ENCODE assay signal across 8 mouse cellular contexts in genomic region chr10:18197206-18197979, GRCm38 (mm10). TPM values are rescaled to one million over a fixed set of nuclear protein-coding genes. Genes with fewer than 3 reads are reported as not detected.
A peak's percentile ranks its signal among the peaks of the same experiment; 100 is the strongest.
DNase-seq lines count a peak whose midpoint lies in the region; ATAC-seq lines count a peak whose summit lies in the region.

No protein-coding gene starts in this region.

- 49% methylated on average over 14 of the region's 14 CpGs for WGBS in embryonic facial prominence, embryonic 12.5 days
- WGBS in heart, embryonic 10.5 days, result 54% methylated on average over 14 of the region's 14 CpGs
- 39% methylated on average over 14 of the region's 14 CpGs for WGBS in kidney, embryonic 14.5 days
- WGBS in limb, embryonic 13.5 days, result 59% methylated on average over 14 of the region's 14 CpGs
- WGBS in midbrain, embryonic 15.5 days, result 59% methylated on average over 14 of the region's 14 CpGs

- no peaks in the 10 kb centered on the region for H3K9me3 ChIP-seq in embryonic facial prominence, embryonic 12.5 days
- H3K9me3 ChIP-seq in heart, embryonic 10.5 days, result no peaks in the 10 kb centered on the region
- no peaks in the 10 kb centered on the region for H3K9me3 ChIP-seq in kidney, embryonic 14.5 days (ENCODE audit: control insufficient read depth, low read length)
- no peaks in the 10 kb centered on the region for H3K9me3 ChIP-seq in limb, embryonic 13.5 days
- no peaks in the 10 kb centered on the region for H3K9me3 ChIP-seq in midbrain, embryonic 15.5 days

- peak overlapping the region; percentile 47 for H3K4me2 ChIP-seq in embryonic facial prominence, embryonic 12.5 days (replicated peaks)
- peak overlapping the region; percentile 64 for H3K4me2 ChIP-seq in kidney, embryonic 14.5 days (replicated peaks; ENCODE audit: low read depth, low read length)
- peak overlapping the region; percentile 53 for H3K4me2 ChIP-seq in limb, embryonic 13.5 days (replicated peaks)
- H3K4me2 ChIP-seq in midbrain, embryonic 15.5 days, result peak overlapping the region; percentile 42

- H3K27ac ChIP-seq in embryonic facial prominence, embryonic 12.5 days, result no peak overlapping the region
- no peak overlapping the region for H3K27ac ChIP-seq in heart, embryonic 10.5 days
- no peak overlapping the region for H3K27ac ChIP-seq in kidney, embryonic 14.5 days (ENCODE audit: low read depth, low read length)
- no peak overlapping the region for H3K27ac ChIP-seq in limb, embryonic 13.5 days
- no peak overlapping the region for H3K27ac ChIP-seq in midbrain, embryonic 15.5 days

- no peak for ATAC-seq in embryonic facial prominence, embryonic 12.5 days (ENCODE audit: insufficient number of reproducible peaks, insufficient read depth, low FRiP score, low TSS enrichment)
- peak; percentile 84 for ATAC-seq in kidney, embryonic 14.5 days (ENCODE audit: low FRiP score, low TSS enrichment)
- peak; percentile 68 for ATAC-seq in limb, embryonic 13.5 days (ENCODE audit: low FRiP score, low read depth)
- ATAC-seq in midbrain, embryonic 15.5 days (replicated peaks), result peak; percentile 71

- H3K4me1 ChIP-seq in embryonic facial prominence, embryonic 12.5 days, result peaks cover under 1% of the 10 kb centered on the region; the same call in 1 of the 2 replicates
- no peaks in the 10 kb centered on the region for H3K4me1 ChIP-seq in heart, embryonic 10.5 days
- peaks cover 4% of the 10 kb centered on the region; the same call in 1 of the 2 replicates for H3K4me1 ChIP-seq in kidney, embryonic 14.5 days (ENCODE audit: control insufficient read depth, insufficient read depth, low read length)
- 0 out of 2 replicates have a peak, but pooled peaks cover 1% of the 10 kb centered on the region for H3K4me1 ChIP-seq in limb, embryonic 13.5 days
- H3K4me1 ChIP-seq in midbrain, embryonic 15.5 days, result no peaks in the 10 kb centered on the region

- no peaks in the 10 kb centered on the region for H3K36me3 ChIP-seq in embryonic facial prominence, embryonic 12.5 days
- no peaks in the 10 kb centered on the region for H3K36me3 ChIP-seq in heart, embryonic 10.5 days
- H3K36me3 ChIP-seq in kidney, embryonic 14.5 days (ENCODE audit: control insufficient read depth, insufficient read depth, low read length), result no peaks in the 10 kb centered on the region
- H3K36me3 ChIP-seq in limb, embryonic 13.5 days, result no peaks in the 10 kb centered on the region
- H3K36me3 ChIP-seq in midbrain, embryonic 15.5 days (replicated peaks), result no peaks in the 10 kb centered on the region

- no peaks in the 10 kb centered on the region for H3K27me3 ChIP-seq in embryonic facial prominence, embryonic 12.5 days
- H3K27me3 ChIP-seq in heart, embryonic 10.5 days (ENCODE audit: insufficient read depth, poor library complexity, severe bottlenecking), result no peaks in the 10 kb centered on the region
- H3K27me3 ChIP-seq in kidney, embryonic 14.5 days (ENCODE audit: control insufficient read depth, insufficient read depth, low read length), result no peaks in the 10 kb centered on the region
- H3K27me3 ChIP-seq in limb, embryonic 13.5 days, result no peaks in the 10 kb centered on the region
- no peaks in the 10 kb centered on the region for H3K27me3 ChIP-seq in midbrain, embryonic 15.5 days (replicated peaks)

- DNase-seq in CD4-positive helper T cell, adult 2 months (ENCODE audit: low read depth, low spot score), result peak; percentile 82
- peak; percentile 18 for DNase-seq in adrenal gland, postnatal 25 days
- DNase-seq in heart, embryonic 10.5 days (ENCODE audit: low spot score), result peak; percentile 76
- peak; percentile 61 to 73 for DNase-seq in spleen, postnatal 10 days (ENCODE audit: low spot score in 2 of 2)

- no peak overlapping the region for H3K9ac ChIP-seq in embryonic facial prominence, embryonic 12.5 days
- H3K9ac ChIP-seq in kidney, embryonic 14.5 days (ENCODE audit: low read depth, low read length), result peak overlapping the region; percentile 40; the same call in 1 of the 2 replicates
- no peak overlapping the region; the same call in 1 of the 2 replicates for H3K9ac ChIP-seq in limb, embryonic 13.5 days
- H3K9ac ChIP-seq in midbrain, embryonic 15.5 days, result no peak overlapping the region

- H3K4me3 ChIP-seq in embryonic facial prominence, embryonic 12.5 days, result peak overlapping the region; percentile 25
- peak overlapping the region; percentile 42 for H3K4me3 ChIP-seq in heart, embryonic 10.5 days
- peak overlapping the region; percentile 33 for H3K4me3 ChIP-seq in kidney, embryonic 14.5 days (ENCODE audit: low read length)
- peak overlapping the region; percentile 26 for H3K4me3 ChIP-seq in limb, embryonic 13.5 days
- H3K4me3 ChIP-seq in midbrain, embryonic 15.5 days, result no peak overlapping the region

RNA-seq across cellular contexts. Expression of gene Ect2l, which starts 13.3 kb away (rescaled TPM):
- not detected in 2 replicates for total RNA-seq in adrenal gland, postnatal 25 days (2021)
- 0.55 TPM in 2 replicates for polyA plus RNA-seq in embryonic facial prominence, embryonic 12.5 days (2016; fragmentation: Nextera tagmentation; extraction: Ambion mirVana)
- 0.21 and 0.34 TPM in 2 replicates for polyA plus RNA-seq in heart, embryonic 10.5 days (2016; fragmentation: Nextera tagmentation; extraction: Ambion mirVana)
- polyA plus RNA-seq in kidney, embryonic 14.5 days (2014; fragmentation: Nextera tagmentation; extraction: Ambion mirVana), result 0.14 and 0.69 TPM in 2 replicates
- 1.5 and 1.7 TPM in 2 replicates for polyA plus RNA-seq in limb, embryonic 13.5 days (2015; fragmentation: Nextera tagmentation; extraction: Ambion mirVana)
- 0.26 TPM in 1 of 2 replicates, not detected in the other for polyA plus RNA-seq in midbrain, embryonic 15.5 days (2015; fragmentation: Nextera tagmentation; extraction: Ambion mirVana)

RNA-seq across cellular contexts. Expression of gene Ccdc28a, which starts 37.4 kb away (rescaled TPM):
- total RNA-seq in adrenal gland, postnatal 25 days (2021), result 14.7 and 17.7 TPM in 2 replicates
- 10.1 and 10.4 TPM in 2 replicates for polyA plus RNA-seq in embryonic facial prominence, embryonic 12.5 days (2016; fragmentation: Nextera tagmentation; extraction: Ambion mirVana)
- 7.7 and 8.0 TPM in 2 replicates for polyA plus RNA-seq in heart, embryonic 10.5 days (2016; fragmentation: Nextera tagmentation; extraction: Ambion mirVana)
- 13.0 and 16.6 TPM in 2 replicates for polyA plus RNA-seq in kidney, embryonic 14.5 days (2014; fragmentation: Nextera tagmentation; extraction: Ambion mirVana)
- 9.3 and 9.9 TPM in 2 replicates for polyA plus RNA-seq in limb, embryonic 13.5 days (2015; fragmentation: Nextera tagmentation; extraction: Ambion mirVana)
- 6.8 and 7.7 TPM in 2 replicates for polyA plus RNA-seq in midbrain, embryonic 15.5 days (2015; fragmentation: Nextera tagmentation; extraction: Ambion mirVana)

Comparison
In these comparisons a context has a peak if more than half of its experiments do, and no peak if none do; other contexts are left out.
1. DNase-seq: peak in every context shown above with its lines; median percentile 82 in CD4-positive helper T cell, adult 2 months; 76 in heart, embryonic 10.5 days; 67 in spleen, postnatal 10 days; 18 in adrenal gland, postnatal 25 days.